Mouse (Mus musculus) ES-Bruce4 (cell line): ENCODE measurements around the gene Hnrnpr.

ENCODE experiments used
- CTCF ChIP-seq: IDR thresholded peaks from one replicate; pipeline ENCODE4 v1.8.1; 2011; ENCODE audit warnings: low read depth, low read length
- POLR2A ChIP-seq: IDR thresholded peaks from one replicate; pipeline ENCODE4 v1.8.1; 2011; ENCODE audit warnings: low read length; ENCODE audit not compliant: insufficient read depth

DNA sequence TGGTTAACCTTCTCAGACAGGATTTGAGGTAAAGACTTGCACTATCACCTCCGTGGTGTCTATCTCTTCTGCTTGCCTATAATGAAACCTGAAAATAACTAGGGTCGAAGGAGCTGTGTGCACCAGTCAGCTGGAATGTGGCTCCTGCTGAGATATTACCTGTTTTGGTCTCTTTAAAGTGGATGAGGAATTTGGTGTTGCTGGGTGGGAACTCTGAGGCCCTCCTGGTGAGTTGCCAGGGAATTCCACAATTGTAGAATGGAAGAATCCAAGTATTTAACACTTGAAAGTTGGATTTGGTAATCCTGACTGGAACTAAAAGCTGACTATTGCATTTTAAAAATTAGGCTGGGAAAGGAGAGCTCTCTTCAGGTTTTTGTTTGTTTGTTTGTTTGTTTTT, 6.6 kb upstream of the Hnrnpr start:
- TF ChIP-seq CTCF (no peak), POLR2A (no peak)
